Mouse (Mus musculus): ENCODE measurements around the gene Fto.
A peak's percentile ranks its signal among the peaks of the same experiment; 100 is the strongest.

The Fto gene

GRCm38 (mm10) chr8:91312835-91313832 lies at the start of gene Fto, which contains the start of gene Rpgrip1l:
TSS of gene Fto (plus strand) at chr8:91313525.
TSS of gene Rpgrip1l (minus strand) at chr8:91313262.
- DNase-seq (ENCODE audit: low spot score in 2 of 2), result peak; percentile 85 to 96

GRCm38 (mm10) chr8:91263939-91264338 lies 49.4 kb upstream of the Fto start:
- DNase-seq (ENCODE audit: low spot score in 2 of 2), result no peak

DNA sequence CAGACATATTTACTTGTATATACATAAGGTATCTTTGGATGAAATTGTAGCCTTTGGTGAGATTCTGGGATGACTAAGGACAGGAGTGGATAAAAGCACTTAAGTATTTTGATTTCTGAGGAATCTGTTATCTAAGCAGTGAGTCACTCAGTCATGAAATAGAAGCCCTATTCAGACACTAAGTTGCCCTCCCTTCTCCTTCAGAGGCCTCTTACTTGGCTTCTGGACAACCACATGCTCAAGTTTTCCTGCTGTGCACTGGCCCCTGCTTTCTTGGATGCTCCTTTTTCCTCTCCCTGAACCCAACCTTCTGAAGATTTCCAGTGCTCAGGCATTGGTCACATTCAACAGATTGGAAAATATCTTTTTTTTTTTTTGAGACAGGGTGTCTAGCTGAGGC lies 48.8 kb upstream of the Fto start:
- no peak for DNase-seq (ENCODE audit: low spot score in 2 of 2)

DNA sequence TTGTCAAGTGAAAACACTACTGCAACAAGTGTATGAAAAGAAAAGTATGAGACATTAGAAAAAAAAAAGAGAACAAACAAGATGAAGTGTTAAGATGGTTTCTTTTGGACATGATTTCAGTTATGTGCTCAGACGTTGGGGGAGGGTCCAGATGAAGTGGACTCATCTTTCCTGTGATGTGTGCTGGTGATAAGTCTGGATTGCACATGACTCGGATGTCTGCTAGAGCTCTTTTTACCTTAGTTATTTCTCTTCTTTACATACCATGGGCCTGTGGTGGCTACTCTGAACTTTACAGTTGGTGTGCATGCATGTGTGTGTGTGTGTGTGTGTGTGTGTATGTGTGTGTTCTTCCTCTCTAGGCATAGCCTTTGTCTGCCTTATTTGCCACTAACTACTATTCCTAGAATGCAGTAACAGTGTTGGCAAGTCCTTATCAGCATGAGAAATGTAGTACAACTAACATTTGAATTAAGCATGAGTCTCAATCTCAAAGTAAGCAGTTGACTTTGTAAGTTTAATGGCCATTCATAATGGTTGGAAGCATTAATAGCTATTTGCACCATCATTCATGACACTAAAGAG lies 43.9 kb upstream of the Fto start:
- no peak for DNase-seq (ENCODE audit: low spot score in 2 of 2)

GRCm38 (mm10) chr8:91273493-91273892 lies 39.8 kb upstream of the Fto start:
- no peak for DNase-seq (ENCODE audit: low spot score in 2 of 2)

GRCm38 (mm10) chr8:91276337-91276736 lies 37.0 kb upstream of the Fto start:
- DNase-seq (ENCODE audit: low spot score in 2 of 2), result no peak

GRCm38 (mm10) chr8:91278060-91278459 lies 35.3 kb upstream of the Fto start:
- no peak for DNase-seq (ENCODE audit: low spot score in 2 of 2)

GRCm38 (mm10) chr8:91280467-91281212 lies 32.7 kb upstream of the Fto start:
- no peak for DNase-seq (ENCODE audit: low spot score in 2 of 2)

- DNase-seq (ENCODE audit: low spot score in 2 of 2), result no peak
Observed at GRCm38 (mm10) chr8:91281545-91281944, 31.8 kb upstream of the Fto start.

GRCm38 (mm10) chr8:91282655-91283054 lies 30.7 kb upstream of the Fto start:
- no peak for DNase-seq (ENCODE audit: low spot score in 2 of 2)

GRCm38 (mm10) chr8:91283815-91284214 lies 29.5 kb upstream of the Fto start:
- DNase-seq (ENCODE audit: low spot score in 2 of 2), result no peak

DNA sequence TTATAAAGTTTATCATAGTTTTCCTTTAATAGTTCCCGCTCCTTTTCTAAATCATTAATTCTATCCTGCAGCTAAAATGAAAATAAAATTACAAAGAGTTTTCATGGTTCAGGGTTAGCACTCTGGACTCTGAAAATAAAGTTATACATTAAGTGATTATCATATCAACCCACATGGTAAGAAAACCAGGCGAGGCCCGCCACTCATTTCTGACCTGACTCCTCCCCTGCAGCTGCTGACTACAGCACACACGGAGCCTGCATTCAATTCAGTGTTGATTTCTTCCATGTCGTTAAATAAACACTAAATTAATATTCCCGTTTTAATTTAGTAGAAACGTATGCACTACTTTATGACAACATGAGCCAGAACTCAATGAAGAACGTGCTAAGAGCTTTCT lies 27.1 kb upstream of the Fto start:
- no peak for DNase-seq (ENCODE audit: low spot score in 2 of 2)

GRCm38 (mm10) chr8:91290576-91290975 lies 22.7 kb upstream of the Fto start:
- no peak for DNase-seq (ENCODE audit: low spot score in 2 of 2)

DNA sequence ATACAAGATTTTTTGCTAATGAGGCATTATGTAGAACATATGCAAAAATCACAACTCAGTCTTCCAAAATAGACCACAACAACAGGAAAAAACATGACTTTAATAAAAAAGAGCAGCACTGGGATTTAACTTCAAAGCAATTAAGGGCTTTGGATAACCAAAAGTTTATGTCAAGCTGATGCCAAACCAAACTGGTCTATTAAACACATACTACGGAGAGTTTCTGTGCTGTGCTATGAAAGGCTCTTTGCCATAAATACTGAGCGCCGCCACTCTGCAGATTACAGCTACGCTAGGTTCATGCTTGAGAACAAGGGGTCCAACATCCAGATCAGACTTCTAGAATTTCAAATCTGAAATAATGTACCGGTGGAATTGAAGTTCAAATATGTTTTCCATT lies 17.5 kb upstream of the Fto start:
- no peak for DNase-seq (ENCODE audit: low spot score in 2 of 2)

DNA sequence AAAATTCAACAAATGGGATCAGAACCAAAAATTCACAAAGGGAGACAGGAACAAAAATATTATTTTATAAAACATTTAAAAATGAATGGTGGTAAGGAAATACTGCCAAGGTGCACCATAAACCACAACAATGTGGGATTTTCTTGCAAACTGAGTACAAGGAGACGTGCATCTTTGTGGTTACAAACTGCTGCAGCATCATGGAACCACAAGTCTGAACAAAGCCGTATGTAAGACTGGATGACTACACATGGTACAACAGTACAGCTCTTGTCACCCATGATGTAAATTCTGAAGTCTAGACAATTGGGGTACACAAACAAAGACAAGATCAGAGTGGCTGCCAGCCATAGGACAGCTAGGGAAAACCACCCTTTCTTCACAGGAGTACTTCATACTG lies 14.7 kb upstream of the Fto start:
- DNase-seq (ENCODE audit: low spot score in 2 of 2), result no peak

DNA sequence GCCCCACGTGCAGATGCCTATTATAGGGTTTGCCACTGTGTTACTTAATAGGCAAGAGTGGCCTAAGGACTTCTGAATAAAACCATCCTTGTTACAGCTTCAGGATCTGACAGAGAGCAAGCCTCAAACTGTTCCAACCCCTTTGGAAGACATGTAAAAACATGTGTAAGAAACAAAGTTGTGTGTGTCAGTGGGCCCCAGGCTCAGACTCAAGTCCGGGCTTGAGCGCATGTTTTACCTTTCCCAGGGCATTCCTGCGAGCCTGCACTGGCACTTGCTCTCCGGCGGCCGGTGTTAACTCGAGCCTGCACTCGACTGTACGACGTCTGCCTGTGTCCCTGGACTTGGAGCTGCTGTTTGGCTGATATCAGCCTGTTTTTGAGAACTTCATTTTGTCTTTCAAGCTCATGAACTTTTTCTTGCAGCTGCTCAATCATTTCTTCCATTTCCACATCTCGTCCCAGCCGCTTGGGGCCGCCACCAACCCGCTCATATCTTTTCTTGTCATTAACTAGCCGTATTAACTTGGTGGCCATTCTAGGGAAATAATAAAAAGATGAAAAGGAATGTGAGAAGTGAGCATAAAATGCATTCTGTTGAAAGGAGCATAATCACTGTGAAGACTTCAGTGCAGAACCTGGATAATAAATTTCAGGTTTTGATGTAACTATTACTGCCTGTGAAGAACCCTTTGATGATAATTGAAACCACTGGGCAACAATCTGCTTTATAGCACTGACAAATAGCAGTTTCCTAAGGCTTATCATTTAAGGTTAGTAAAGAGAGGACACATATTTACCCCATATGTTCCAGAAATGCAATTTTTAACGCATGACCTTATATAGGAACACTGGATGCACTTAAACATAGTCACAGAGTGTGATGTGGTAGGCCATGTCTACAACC lies 8.6 kb upstream of the Fto start:
- peak; percentile 43 to 69 for DNase-seq (ENCODE audit: low spot score in 2 of 2)

- DNase-seq (ENCODE audit: low spot score in 2 of 2), result no peak
Observed at GRCm38 (mm10) chr8:91312342-91312741, 983 bp upstream of the Fto start.

GRCm38 (mm10) chr8:91317567-91318227 lies 4.4 kb downstream of the Fto start:
- no peak for DNase-seq (ENCODE audit: low spot score in 2 of 2)

DNA sequence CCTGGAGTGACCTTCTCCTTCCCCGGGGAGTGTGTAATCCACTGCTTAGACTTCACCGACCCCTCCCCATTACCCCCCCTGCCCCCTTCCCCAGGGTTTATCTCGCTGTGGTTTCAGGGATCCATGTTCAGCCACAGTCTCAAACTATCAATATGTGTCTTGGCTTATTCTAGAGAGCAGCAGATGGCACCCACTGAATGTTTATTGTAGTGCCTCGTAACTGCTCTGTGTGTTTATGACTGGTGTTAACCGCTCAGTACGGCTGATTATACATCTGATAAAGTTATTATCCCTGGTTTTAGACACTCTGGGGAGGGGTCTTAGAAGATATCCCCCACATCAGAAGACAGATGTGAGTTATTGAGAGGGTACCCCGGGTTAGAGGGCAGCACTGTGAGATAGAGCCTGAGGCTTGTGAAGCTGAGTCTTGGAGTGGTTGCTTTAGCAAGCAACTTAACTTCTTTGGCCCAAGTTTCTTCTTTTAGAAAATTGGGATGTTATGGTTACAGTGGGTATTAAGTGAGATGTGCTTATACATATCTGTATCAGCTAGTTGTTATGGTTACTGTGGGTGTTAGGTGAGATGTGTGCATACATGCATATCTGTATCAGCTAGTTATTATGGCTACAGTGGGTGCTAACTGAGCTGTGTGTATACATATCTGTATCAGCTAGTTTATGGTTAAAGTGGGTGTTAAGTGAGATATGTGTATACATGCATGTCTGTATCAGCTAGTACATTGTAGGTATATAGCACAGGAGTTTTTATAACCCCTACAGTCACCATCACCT lies 5.8 kb downstream of the Fto start:
- no peak for DNase-seq (ENCODE audit: low spot score in 2 of 2)

DNA sequence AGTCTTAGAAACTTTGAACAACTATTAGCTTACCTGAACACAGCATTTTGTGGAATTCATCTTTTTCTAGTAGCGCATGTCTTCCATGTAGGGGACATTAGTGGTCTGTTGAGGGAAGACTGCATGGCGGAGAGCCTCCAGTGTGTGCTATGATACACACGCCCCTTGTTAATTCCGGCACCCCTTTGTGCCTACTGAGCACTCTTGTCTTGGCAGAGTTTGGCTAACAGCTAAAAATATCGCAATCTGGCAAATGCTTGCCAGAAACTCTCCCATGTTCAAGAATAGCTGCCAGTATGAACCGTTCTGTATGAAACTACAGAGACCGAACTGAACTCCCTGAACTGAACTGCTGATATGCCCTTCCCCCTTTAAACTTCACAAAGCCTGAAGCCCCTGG lies 10.2 kb downstream of the Fto start:
- no peak for DNase-seq (ENCODE audit: low spot score in 2 of 2)
